Mouse (Mus musculus): ENCODE results near the gene Lin54. TPM values are rescaled to one million over a fixed set of nuclear protein-coding genes. Genes with fewer than 3 reads are reported as not detected.
"Not testable (repeated sequence)": the region's sequence is repeated elsewhere in the genome, so short reads cannot be mapped to it uniquely, and the experiment has no call there.

The Lin54 gene
- polyA plus RNA-seq, 1 experiment from 2014 or later: 7.9 TPM

DNA sequence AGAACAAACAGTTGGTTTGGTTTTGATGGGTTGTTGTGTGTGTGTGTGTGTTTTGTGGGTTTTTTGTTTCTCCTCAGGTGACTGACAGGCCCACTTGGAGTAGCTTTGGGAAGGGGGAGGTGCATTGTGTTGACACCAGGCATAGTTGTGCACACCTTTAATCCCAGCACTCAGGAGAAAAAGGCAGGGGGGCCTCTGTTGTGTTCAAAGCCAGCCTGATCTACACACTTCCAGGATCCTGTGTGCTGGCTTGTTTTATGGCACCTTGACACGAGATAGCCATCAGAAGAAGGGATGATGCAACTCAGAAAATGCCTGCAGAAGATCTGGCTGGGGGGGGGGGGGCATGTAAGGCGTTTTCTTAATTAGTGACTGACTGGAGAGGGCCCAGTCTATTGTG lies 69.5 kb downstream of the Lin54 start:
- H3K36me3 ChIP-seq (ENCODE audit: control insufficient read depth, insufficient read depth, low read length): peaks cover 13% of the 10 kb centered on the region; the same call in 1 of the 2 replicates
- no peaks in the 10 kb centered on the region for H3K27me3 ChIP-seq (ENCODE audit: control insufficient read depth, insufficient read depth, low read length)
- ATAC-seq (ENCODE audit: low read depth): no peak
- 65% methylated on average over 2 of the region's 2 CpGs for WGBS
- H3K9me3 ChIP-seq (ENCODE audit: control insufficient read depth, low read length): no peaks in the 10 kb centered on the region
- H3K9ac ChIP-seq (replicated peaks; ENCODE audit: low read depth, low read length): no peak overlapping the region
- H3K4me1 ChIP-seq (ENCODE audit: control insufficient read depth, insufficient read depth, low read length): peaks cover 25% of the 10 kb centered on the region
- no peak overlapping the region for H3K4me2 ChIP-seq (ENCODE audit: low read depth, low read length)
- H3K27ac ChIP-seq (ENCODE audit: low read depth, low read length): no peak overlapping the region
- no peak overlapping the region for H3K4me3 ChIP-seq (ENCODE audit: low read depth, low read length)

DNA sequence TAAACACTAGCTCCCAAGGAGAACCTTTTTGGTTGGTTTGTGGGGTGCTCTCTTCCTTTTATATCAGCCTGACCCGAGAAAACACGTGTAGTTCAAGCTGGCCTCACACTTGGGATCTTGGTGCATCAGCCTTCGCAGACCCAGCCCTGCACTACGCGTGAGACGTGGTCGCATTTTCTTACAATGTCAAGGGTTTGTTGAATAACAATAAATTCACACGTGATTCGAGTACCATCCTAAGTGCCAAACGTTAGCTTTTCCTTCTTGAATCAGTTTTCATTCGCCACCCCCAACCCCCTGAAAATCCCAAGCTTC lies 70.4 kb downstream of the Lin54 start:
- peak; percentile 4; the same call in 1 of the 2 replicates for ATAC-seq (ENCODE audit: low read depth)
- Histone ChIP-seq H3K27ac (ENCODE audit: low read depth, low read length) (peak overlapping the region; percentile 80), H3K4me2 (ENCODE audit: low read depth, low read length) (peak overlapping the region; percentile 62), H3K36me3 (ENCODE audit: control insufficient read depth, insufficient read depth, low read length) (peaks cover 13% of the 10 kb centered on the region; the same call in 1 of the 2 replicates), H3K4me1 (ENCODE audit: control insufficient read depth, insufficient read depth, low read length) (peaks cover 25% of the 10 kb centered on the region), H3K9ac (replicated peaks; ENCODE audit: low read depth, low read length) (peak overlapping the region; percentile 91), H3K9me3 (ENCODE audit: control insufficient read depth, low read length) (no peaks in the 10 kb centered on the region), H3K27me3 (ENCODE audit: control insufficient read depth, insufficient read depth, low read length) (no peaks in the 10 kb centered on the region), H3K4me3 (ENCODE audit: low read depth, low read length) (peak overlapping the region; percentile 85)
- 6% methylated on average over 11 of the region's 11 CpGs for WGBS

DNA sequence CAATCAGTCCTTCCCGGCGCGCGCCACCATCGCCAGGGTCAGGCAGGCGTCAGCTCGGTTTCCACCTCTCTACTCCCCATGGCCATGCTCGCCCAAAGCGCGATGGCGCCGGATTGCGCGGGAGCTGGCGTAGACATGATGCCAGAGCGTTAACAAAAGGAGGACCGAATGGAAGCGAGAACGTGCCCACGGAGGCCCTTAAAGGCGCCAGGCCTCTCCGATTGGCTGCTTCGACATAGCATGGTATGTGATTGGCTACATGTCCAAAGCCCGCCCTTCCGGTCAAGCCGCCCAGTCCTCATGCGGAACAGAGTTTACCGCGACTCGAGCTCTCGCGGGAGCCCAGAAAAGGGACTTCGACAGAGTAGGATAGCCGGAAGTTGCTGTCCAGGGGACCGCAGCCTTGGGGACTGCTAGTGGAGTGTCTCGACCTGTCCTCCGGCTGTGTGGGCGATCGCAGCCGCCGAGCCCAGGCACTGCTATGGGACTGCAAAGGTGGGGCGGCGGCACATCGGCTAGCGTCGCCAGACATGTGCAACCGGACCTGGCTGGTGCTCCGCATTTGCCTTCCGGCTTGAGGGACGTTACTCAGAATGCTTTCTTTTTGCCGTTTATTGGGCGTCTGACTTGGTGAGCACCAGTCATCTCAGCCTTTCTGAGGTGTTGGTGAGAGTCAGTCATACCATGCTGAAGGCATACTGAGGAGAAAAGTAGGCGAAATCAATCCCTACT lies 70.9 kb downstream of the Lin54 start:
- Histone ChIP-seq H3K4me2 (ENCODE audit: low read depth, low read length) (peak overlapping the region; percentile 62), H3K9me3 (ENCODE audit: control insufficient read depth, low read length) (no peaks in the 10 kb centered on the region), H3K36me3 (ENCODE audit: control insufficient read depth, insufficient read depth, low read length) (peaks cover 15% of the 10 kb centered on the region), H3K27me3 (ENCODE audit: control insufficient read depth, insufficient read depth, low read length) (no peaks in the 10 kb centered on the region), H3K4me1 (ENCODE audit: control insufficient read depth, insufficient read depth, low read length) (peaks cover 29% of the 10 kb centered on the region), H3K4me3 (ENCODE audit: low read depth, low read length) (peak overlapping the region; percentile 85), H3K9ac (replicated peaks; ENCODE audit: low read depth, low read length) (peak overlapping the region; percentile 91), H3K27ac (ENCODE audit: low read depth, low read length) (peak overlapping the region; percentile 86)
- peak; percentile 99 for ATAC-seq (ENCODE audit: low read depth)
- 0% methylated on average over 53 of the region's 53 CpGs for WGBS

DNA sequence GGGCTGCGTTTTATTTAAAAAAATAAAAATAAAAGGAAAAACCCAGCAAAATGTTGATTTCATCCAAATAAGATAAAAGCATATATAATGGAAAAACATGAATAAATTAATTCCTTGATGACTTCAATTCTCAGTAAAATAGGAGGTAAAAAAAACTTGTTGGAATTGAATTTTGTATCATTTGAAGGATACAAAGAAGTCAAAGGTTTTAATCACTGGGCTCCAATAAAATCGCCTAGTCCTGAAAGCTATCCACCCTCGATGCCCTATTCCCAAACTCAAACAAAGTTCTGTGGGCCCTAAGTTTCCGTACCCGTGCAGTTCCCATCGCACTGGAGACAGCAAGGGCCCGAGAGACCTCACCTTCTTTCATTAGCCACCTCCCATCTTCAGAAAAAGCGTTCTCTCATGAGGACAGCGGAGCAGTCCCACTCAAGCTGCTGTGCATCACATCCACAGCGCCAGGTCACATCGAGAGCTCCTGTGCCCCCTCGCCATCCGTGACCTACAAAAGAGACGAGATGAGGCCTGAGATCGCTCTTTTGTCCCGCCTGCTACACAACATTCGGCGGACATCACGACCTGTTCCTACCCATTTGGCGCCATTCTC lies 71.6 kb downstream of the Lin54 start:
- WGBS: under 1% methylated on average over 20 of the region's 20 CpGs
- H3K4me3 ChIP-seq (ENCODE audit: low read depth, low read length): peak overlapping the region; percentile 85
- peaks cover 21% of the 10 kb centered on the region for H3K36me3 ChIP-seq (ENCODE audit: control insufficient read depth, insufficient read depth, low read length)
- no peaks in the 10 kb centered on the region for H3K9me3 ChIP-seq (ENCODE audit: control insufficient read depth, low read length)
- H3K4me1 ChIP-seq (ENCODE audit: control insufficient read depth, insufficient read depth, low read length): peaks cover 33% of the 10 kb centered on the region
- peak overlapping the region; percentile 86 for H3K27ac ChIP-seq (ENCODE audit: low read depth, low read length)
- peak; percentile 60 for ATAC-seq (ENCODE audit: low read depth)
- H3K9ac ChIP-seq (replicated peaks; ENCODE audit: low read depth, low read length): peak overlapping the region; percentile 91
- peak overlapping the region; percentile 62 for H3K4me2 ChIP-seq (ENCODE audit: low read depth, low read length)
- no peaks in the 10 kb centered on the region for H3K27me3 ChIP-seq (ENCODE audit: control insufficient read depth, insufficient read depth, low read length)

DNA sequence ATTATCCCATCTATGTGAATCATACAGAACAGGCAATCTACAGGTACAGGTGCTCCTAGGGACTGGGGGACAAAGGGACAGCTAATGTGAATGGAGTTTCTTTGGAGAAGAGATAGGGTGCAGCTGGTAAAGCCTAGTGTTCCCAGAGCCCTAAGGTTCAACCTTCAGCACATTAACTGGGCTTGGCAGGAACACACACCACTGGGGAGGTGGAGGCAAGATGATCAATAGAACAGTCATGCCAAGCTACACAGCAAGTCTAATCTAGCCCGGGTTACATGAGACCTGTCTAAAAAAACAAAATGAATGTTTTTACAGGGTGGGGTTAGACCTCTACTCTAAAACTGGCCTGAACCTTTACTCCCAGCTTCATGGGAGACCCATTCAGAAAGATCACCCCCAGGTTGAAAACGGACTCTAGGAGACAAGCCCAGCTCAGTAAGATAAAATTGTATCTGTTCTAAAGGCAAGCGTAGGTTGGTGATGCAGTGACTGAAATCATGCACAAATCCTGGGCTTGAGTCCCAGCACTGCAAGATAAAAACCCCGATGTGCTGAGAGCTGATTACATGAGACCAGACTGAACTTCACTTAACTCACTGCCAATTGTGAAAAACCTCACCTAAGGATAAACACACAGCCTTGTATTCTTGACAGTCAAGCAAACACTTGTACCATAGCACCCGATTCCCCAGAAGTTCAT lies 72.3 kb downstream of the Lin54 start:
- no peak for ATAC-seq (ENCODE audit: low read depth)
- H3K27ac ChIP-seq (ENCODE audit: low read depth, low read length): no peak overlapping the region
- H3K9ac ChIP-seq (replicated peaks; ENCODE audit: low read depth, low read length): peak overlapping the region; percentile 91
- H3K4me3 ChIP-seq (ENCODE audit: low read depth, low read length): peak overlapping the region; percentile 85
- H3K36me3 ChIP-seq (ENCODE audit: control insufficient read depth, insufficient read depth, low read length): peaks cover 23% of the 10 kb centered on the region
- H3K4me1 ChIP-seq (ENCODE audit: control insufficient read depth, insufficient read depth, low read length): peaks cover 33% of the 10 kb centered on the region
- H3K4me2 ChIP-seq (ENCODE audit: low read depth, low read length): peak overlapping the region; percentile 62
- H3K27me3 ChIP-seq (ENCODE audit: control insufficient read depth, insufficient read depth, low read length): no peaks in the 10 kb centered on the region
- no peaks in the 10 kb centered on the region for H3K9me3 ChIP-seq (ENCODE audit: control insufficient read depth, low read length)
- 14% methylated on average over 5 of the region's 5 CpGs for WGBS

DNA sequence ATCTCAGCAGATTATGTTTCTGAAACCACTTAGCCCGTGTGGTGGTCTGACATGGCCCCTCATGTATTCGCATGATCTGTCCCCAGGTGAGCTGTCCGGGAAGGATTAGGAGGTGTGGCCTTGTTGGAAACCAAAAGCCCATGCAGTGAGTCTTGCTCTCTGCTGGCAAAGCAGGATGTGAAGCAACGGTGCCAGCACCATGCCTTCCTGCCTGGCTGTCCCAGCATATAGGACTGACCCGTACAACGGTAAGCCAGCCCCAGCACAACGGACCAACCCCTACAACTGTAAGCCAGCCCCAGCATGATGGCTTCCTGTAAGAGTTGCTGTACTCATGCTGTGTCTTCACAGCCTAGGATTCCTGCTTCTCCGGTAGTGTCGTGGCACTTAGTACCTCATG lies 73.2 kb downstream of the Lin54 start:
- 60% methylated on average over 9 of the region's 9 CpGs for WGBS
- Histone ChIP-seq H3K27me3 (ENCODE audit: control insufficient read depth, insufficient read depth, low read length) (no peaks in the 10 kb centered on the region), H3K36me3 (ENCODE audit: control insufficient read depth, insufficient read depth, low read length) (peaks cover 32% of the 10 kb centered on the region), H3K9ac (replicated peaks; ENCODE audit: low read depth, low read length) (peak overlapping the region; percentile 91), H3K9me3 (ENCODE audit: control insufficient read depth, low read length) (no peaks in the 10 kb centered on the region), H3K27ac (ENCODE audit: low read depth, low read length) (no peak overlapping the region), H3K4me2 (ENCODE audit: low read depth, low read length) (peak overlapping the region; percentile 62), H3K4me1 (ENCODE audit: control insufficient read depth, insufficient read depth, low read length) (peaks cover 33% of the 10 kb centered on the region), H3K4me3 (ENCODE audit: low read depth, low read length) (peak overlapping the region; percentile 85)
- ATAC-seq (ENCODE audit: low read depth): no peak

DNA sequence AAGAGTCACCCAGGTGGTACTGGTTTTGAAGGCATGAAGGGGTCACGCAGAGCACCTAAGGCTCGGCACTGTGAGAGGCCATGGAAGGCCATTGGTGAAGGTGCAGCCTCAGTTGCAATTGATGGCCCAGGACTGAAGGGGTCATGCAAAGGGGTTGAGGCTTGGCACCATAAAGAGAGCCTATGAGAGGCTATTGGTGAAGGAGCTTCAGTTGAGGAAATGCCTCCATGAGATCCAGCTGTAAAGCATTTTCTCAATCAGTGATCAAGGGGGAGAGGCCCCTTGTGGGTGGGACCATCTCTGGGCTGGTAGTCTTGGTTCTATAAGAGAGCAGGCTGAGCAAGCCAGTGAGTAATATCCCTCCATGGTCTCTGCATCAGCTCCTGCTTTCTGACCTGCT lies 74.6 kb downstream of the Lin54 start:
- not testable (repeated sequence) for H3K4me3 ChIP-seq (ENCODE audit: low read depth, low read length); H3K27ac ChIP-seq (ENCODE audit: low read depth, low read length); ATAC-seq (ENCODE audit: low read depth); H3K9ac ChIP-seq (replicated peaks; ENCODE audit: low read depth, low read length); H3K4me2 ChIP-seq (ENCODE audit: low read depth, low read length); H3K27me3 ChIP-seq (ENCODE audit: control insufficient read depth, insufficient read depth, low read length); H3K9me3 ChIP-seq (ENCODE audit: control insufficient read depth, low read length)
- Histone ChIP-seq H3K4me1 (ENCODE audit: control insufficient read depth, insufficient read depth, low read length) (peaks cover 33% of the 10 kb centered on the region), H3K36me3 (ENCODE audit: control insufficient read depth, insufficient read depth, low read length) (peaks cover 44% of the 10 kb centered on the region)
- 83% methylated on average over 2 of the region's 2 CpGs for WGBS

DNA sequence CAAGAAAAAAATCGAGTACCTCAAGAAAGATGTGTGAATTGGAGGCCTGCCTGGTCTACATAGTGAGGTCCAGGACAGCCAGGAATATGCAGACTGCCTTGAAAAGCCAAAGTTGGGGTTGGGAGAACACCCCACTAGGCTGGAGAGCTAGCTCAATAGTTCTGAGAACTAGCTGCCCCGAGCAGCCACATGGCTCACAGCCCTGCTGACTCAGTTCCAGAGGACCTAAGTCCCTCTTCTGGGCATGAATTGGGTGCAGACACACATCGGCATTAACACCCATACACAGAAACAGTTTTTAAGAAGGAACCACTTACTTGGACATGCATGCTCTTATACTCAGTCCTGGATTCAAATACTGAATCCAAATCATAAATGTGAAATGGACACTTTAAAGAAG lies 76.2 kb downstream of the Lin54 start:
- ATAC-seq (ENCODE audit: low read depth): no peak
- Histone ChIP-seq H3K9me3 (ENCODE audit: control insufficient read depth, low read length) (no peaks in the 10 kb centered on the region), H3K4me2 (ENCODE audit: low read depth, low read length) (no peak overlapping the region), H3K36me3 (ENCODE audit: control insufficient read depth, insufficient read depth, low read length) (peaks cover 59% of the 10 kb centered on the region), H3K4me3 (ENCODE audit: low read depth, low read length) (no peak overlapping the region), H3K9ac (replicated peaks; ENCODE audit: low read depth, low read length) (no peak overlapping the region), H3K27me3 (ENCODE audit: control insufficient read depth, insufficient read depth, low read length) (no peaks in the 10 kb centered on the region), H3K4me1 (ENCODE audit: control insufficient read depth, insufficient read depth, low read length) (peaks cover 27% of the 10 kb centered on the region), H3K27ac (ENCODE audit: low read depth, low read length) (no peak overlapping the region)
- 84% methylated on average over 3 of the region's 3 CpGs for WGBS

DNA sequence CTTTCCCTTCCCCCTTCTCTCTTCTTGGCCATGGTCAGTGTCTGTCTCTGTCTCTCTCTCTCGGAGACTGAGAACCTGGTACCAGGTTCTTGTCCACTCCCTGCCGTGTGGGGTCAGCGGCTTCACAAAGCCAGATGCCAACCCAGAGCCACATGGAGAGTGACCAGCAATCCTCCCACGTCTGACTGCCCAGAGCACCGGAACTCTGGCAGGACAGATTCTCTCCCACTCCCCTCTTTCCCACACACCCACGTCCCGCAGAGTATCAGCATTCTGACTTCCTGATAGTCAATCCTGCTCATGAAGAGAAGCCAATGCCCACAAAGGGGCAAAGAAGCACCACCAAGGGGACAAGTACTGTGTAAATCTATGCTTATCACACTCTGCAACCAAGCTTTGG lies 76.8 kb downstream of the Lin54 start:
- 83% methylated on average over 7 of the region's 7 CpGs for WGBS
- H3K27me3 ChIP-seq (ENCODE audit: control insufficient read depth, insufficient read depth, low read length): no peaks in the 10 kb centered on the region
- H3K9ac ChIP-seq (replicated peaks; ENCODE audit: low read depth, low read length): no peak overlapping the region
- no peaks in the 10 kb centered on the region for H3K9me3 ChIP-seq (ENCODE audit: control insufficient read depth, low read length)
- H3K27ac ChIP-seq (ENCODE audit: low read depth, low read length): no peak overlapping the region
- no peak overlapping the region for H3K4me2 ChIP-seq (ENCODE audit: low read depth, low read length)
- ATAC-seq (ENCODE audit: low read depth): no peak
- H3K36me3 ChIP-seq (ENCODE audit: control insufficient read depth, insufficient read depth, low read length): peaks cover 65% of the 10 kb centered on the region
- no peak overlapping the region for H3K4me3 ChIP-seq (ENCODE audit: low read depth, low read length)
- peaks cover 27% of the 10 kb centered on the region for H3K4me1 ChIP-seq (ENCODE audit: control insufficient read depth, insufficient read depth, low read length)

Measured in neural tube, embryonic 14.5 days (tissue).